In the genomic region with DNA sequence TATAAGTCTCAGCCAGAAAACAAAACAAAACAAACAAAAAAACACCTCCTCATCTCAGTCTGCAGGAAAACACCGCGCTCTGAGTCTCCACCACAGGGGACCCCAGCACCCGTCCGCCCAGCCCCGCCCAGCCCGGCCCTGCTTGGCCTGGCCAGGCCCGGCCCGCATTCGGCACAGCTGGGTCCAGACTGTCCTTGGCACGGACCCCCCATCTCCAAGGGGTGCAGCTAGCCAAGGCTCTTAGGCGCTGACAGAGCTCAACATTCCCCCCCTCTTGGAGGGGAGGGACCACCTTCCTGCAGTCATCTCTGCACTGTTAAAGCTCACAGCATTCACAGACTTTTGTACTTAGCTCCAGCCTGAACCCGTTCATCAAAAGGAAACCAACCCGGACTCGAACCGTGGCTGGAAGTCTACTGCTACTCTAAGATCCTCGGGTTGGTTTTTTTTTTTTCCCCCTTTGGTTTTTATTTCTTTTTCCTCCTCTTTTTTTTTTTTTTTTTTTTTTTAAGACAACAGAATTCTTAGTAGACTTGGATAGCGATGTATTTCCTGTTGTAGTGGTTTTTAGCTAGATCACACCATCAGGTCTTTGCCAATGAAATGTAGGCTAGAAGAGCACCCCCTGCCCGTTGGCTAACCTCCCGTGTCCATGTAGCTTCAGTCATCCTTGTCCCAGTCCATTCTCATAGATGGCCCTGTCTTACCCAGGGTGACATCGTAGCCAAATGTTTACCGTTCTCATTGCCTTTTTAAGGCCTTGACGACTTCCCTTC, we compare ENCODE assay signal across 10 mouse cellular contexts. TPM values are rescaled to one million over a fixed set of nuclear protein-coding genes. Genes with fewer than 3 reads are reported as not detected.
DNase-seq lines count a peak whose midpoint lies in the region; ATAC-seq and TF ChIP-seq lines count a peak whose summit lies in the region.
"Had no signal": no experiment of that assay in that cellular context is flagged by ENCODE, and none has a peak within 500 bp of the region (broad histone marks: within the 10 kb centered on the region; RNA-seq: fewer than 3 reads in every experiment).

No protein-coding gene starts in this region.

- no peak overlapping the region for H3K4me3 ChIP-seq in lung, embryonic 14.5 days (ENCODE audit: low read depth, low read length)

- DNase-seq in cerebellum, adult 8-10 months = peak; percentile 25
- no peak for DNase-seq in cerebellum, postnatal 4 days (ENCODE audit: low spot score in 2 of 2)
- DNase-seq in lung, embryonic 14.5 days = no peak
- no peak for DNase-seq in lung, postnatal 25 days (ENCODE audit: low spot score)
- peak; percentile 76 for DNase-seq in ZHBTc4 (ENCODE audit: low read depth, low spot score)
- DNase-seq in kidney, postnatal 25 days = peak; percentile 51 to 70
- no peak for DNase-seq in natural killer cell, adult 2 months (ENCODE audit: low spot score in 2 of 2)
- no peak for DNase-seq in layer of hippocampus, adult 11-12 months (ENCODE audit: low spot score)

- no peak for TF ChIP-seq CTCF in lung, embryonic 14.5 days (IDR thresholded peaks at IDR 0.05; ENCODE audit: low read depth)

- H3K4me1 ChIP-seq in lung, embryonic 14.5 days (ENCODE audit: insufficient read depth) = no peaks in the 10 kb centered on the region

- H3K4me2 ChIP-seq in lung, embryonic 14.5 days = no peak overlapping the region

- H3K9ac ChIP-seq in lung, embryonic 14.5 days = no peak overlapping the region
- H3K9ac ChIP-seq: liver, embryonic 14.5 days had no signal

- WGBS in lung, embryonic 14.5 days = 58% methylated on average over 22 of the region's 22 CpGs

- peaks cover 17% of the 10 kb centered on the region; the same call in 1 of the 2 replicates for H3K36me3 ChIP-seq in lung, embryonic 14.5 days (ENCODE audit: insufficient read depth)

- ATAC-seq in lung, embryonic 14.5 days (ENCODE audit: insufficient read depth) = peak; percentile 22; the same call in 1 of the 2 replicates
- ATAC-seq: CD4-positive, CD25-positive, alpha-beta regulatory T cell, adult 4 months had no signal

- no peak overlapping the region for H3K27ac ChIP-seq in lung, embryonic 14.5 days (ENCODE audit: low read depth)
- H3K27ac ChIP-seq: liver, embryonic 14.5 days had no signal

- no peaks in the 10 kb centered on the region for H3K27me3 ChIP-seq in lung, embryonic 14.5 days (ENCODE audit: insufficient read depth, low read length)

- H3K9me3 ChIP-seq in lung, embryonic 14.5 days (ENCODE audit: low read depth, low read length) = no peaks in the 10 kb centered on the region

RNA-seq across cellular contexts. Expression of a gene that starts 17.8 kb away (rescaled TPM):
- 68.9 and 71.6 TPM in 2 replicates for polyA plus RNA-seq in lung, embryonic 14.5 days (2014; fragmentation: Nextera tagmentation; extraction: Ambion mirVana)

Comparison
In these comparisons a context has a peak if more than half of its experiments do, and no peak if none do; other contexts are left out.
1. DNase-seq: peak in cerebellum, adult 8-10 months (single experiment), ZHBTc4 (single experiment) and kidney, postnatal 25 days (2 of 2); none in cerebellum, postnatal 4 days (0 of 2), lung, embryonic 14.5 days (single experiment), lung, postnatal 25 days (single experiment), natural killer cell, adult 2 months (0 of 2) and layer of hippocampus, adult 11-12 months (single experiment).